Mouse (Mus musculus): ENCODE measurements around the gene Wnt5a. TPM values are rescaled to one million over a fixed set of nuclear protein-coding genes. Genes with fewer than 3 reads are reported as not detected.

The Wnt5a gene
- not detected for polyA plus RNA-seq (2017; shearing (Covaris generic))

GRCm38 (mm10) chr14:28504101-28505050, at the start of gene Wnt5a:
Gene Wnt5a, plus strand, starts transcription at chr14:28504750.

Data from CD4-positive, CD25-positive, alpha-beta regulatory T cell (primary cell).